Mouse (Mus musculus): Measurements from ENCODE around the gene Slc22a13. TPM values are rescaled to one million over a fixed set of nuclear protein-coding genes. Genes with fewer than 3 reads are reported as not detected.

The Slc22a13 gene
- polyA plus RNA-seq, 1 experiment: 156 TPM

- Histone ChIP-seq H3K27ac (ENCODE audit: insufficient read depth, low read depth, low read length) (peak overlapping the region; percentile 72), H3K36me3 (ENCODE audit: control insufficient read depth, insufficient read depth, low read length) (no peaks in the 10 kb centered on the region), H3K4me3 (ENCODE audit: insufficient read depth, low read depth, low read length) (no peak overlapping the region), H3K27me3 (replicated peaks; ENCODE audit: control insufficient read depth, insufficient read depth, low read length) (no peaks in the 10 kb centered on the region), H3K4me1 (ENCODE audit: control insufficient read depth, insufficient read depth, low read length) (peaks cover 16% of the 10 kb centered on the region)
- no peak; the same call in 1 of the 2 replicates for TF ChIP-seq CTCF (conservative IDR thresholded peaks at IDR 0.05; ENCODE audit: insufficient read depth, insufficient read length, low read depth, low read length)
- no peak for TF ChIP-seq POLR2A (IDR thresholded peaks at IDR 0.05; ENCODE audit: low read depth, low read length)
- peak; percentile 92 for DNase-seq
- WGBS: 64% methylated on average over 6 of the region's 6 CpGs
These were observed 43.4 kb downstream of the Slc22a13 start for GRCm38 (mm10) chr9:119165548-119165947.

GRCm38 (mm10) chr9:119164743-119165142, 44.2 kb downstream of the Slc22a13 start:
- TF ChIP-seq CTCF (conservative IDR thresholded peaks at IDR 0.05; ENCODE audit: insufficient read depth, insufficient read length, low read depth, low read length) (no peak), POLR2A (IDR thresholded peaks at IDR 0.05; ENCODE audit: low read depth, low read length) (no peak)
- peak; percentile 86 for DNase-seq
- Histone ChIP-seq H3K36me3 (ENCODE audit: control insufficient read depth, insufficient read depth, low read length) (no peaks in the 10 kb centered on the region), H3K4me1 (ENCODE audit: control insufficient read depth, insufficient read depth, low read length) (peaks cover 23% of the 10 kb centered on the region), H3K4me3 (ENCODE audit: insufficient read depth, low read depth, low read length) (no peak overlapping the region), H3K27ac (ENCODE audit: insufficient read depth, low read depth, low read length) (peak overlapping the region; percentile 72), H3K27me3 (replicated peaks; ENCODE audit: control insufficient read depth, insufficient read depth, low read length) (no peaks in the 10 kb centered on the region)
- 61% methylated on average over 7 of the region's 7 CpGs for WGBS

- H3K27ac ChIP-seq (ENCODE audit: insufficient read depth, low read depth, low read length): peak overlapping the region; percentile 91
- 57% methylated on average over 3 of the region's 3 CpGs for WGBS
- H3K36me3 ChIP-seq (ENCODE audit: control insufficient read depth, insufficient read depth, low read length): no peaks in the 10 kb centered on the region
- H3K4me3 ChIP-seq (ENCODE audit: insufficient read depth, low read depth, low read length): no peak overlapping the region
- H3K27me3 ChIP-seq (replicated peaks; ENCODE audit: control insufficient read depth, insufficient read depth, low read length): no peaks in the 10 kb centered on the region
- H3K4me1 ChIP-seq (ENCODE audit: control insufficient read depth, insufficient read depth, low read length): peaks cover 29% of the 10 kb centered on the region
- peak; percentile 96 for DNase-seq
- no peak for TF ChIP-seq POLR2A (IDR thresholded peaks at IDR 0.05; ENCODE audit: low read depth, low read length)
- no peak for TF ChIP-seq CTCF (conservative IDR thresholded peaks at IDR 0.05; ENCODE audit: insufficient read depth, insufficient read length, low read depth, low read length)
These were observed 48.2 kb downstream of the Slc22a13 start for GRCm38 (mm10) chr9:119160689-119161088.

- no peak for DNase-seq
- Histone ChIP-seq H3K36me3 (ENCODE audit: control insufficient read depth, insufficient read depth, low read length) (no peaks in the 10 kb centered on the region), H3K4me1 (ENCODE audit: control insufficient read depth, insufficient read depth, low read length) (peaks cover 23% of the 10 kb centered on the region; the same call in 1 of the 2 replicates), H3K27ac (ENCODE audit: insufficient read depth, low read depth, low read length) (no peak within 1 kb of the TSS), H3K4me3 (ENCODE audit: insufficient read depth, low read depth, low read length) (no peak within 1 kb of the TSS), H3K27me3 (replicated peaks; ENCODE audit: control insufficient read depth, insufficient read depth, low read length) (no peaks in the 10 kb centered on the region)
- TF ChIP-seq POLR2A (IDR thresholded peaks at IDR 0.05; ENCODE audit: low read depth, low read length) (no peak), CTCF (conservative IDR thresholded peaks at IDR 0.05; ENCODE audit: insufficient read depth, insufficient read length, low read depth, low read length) (no peak)
- 60% methylated on average over 4 of the region's 4 CpGs for WGBS
These were observed 50.0 kb downstream of the Slc22a13 start, which contains the start of gene Gm47289 for GRCm38 (mm10) chr9:119158861-119159260. Gene Gm47289, plus strand, starts transcription at chr9:119159161.

GRCm38 (mm10) chr9:119156278-119157201, 52.4 kb downstream of the Slc22a13 start, which contains the start of gene Acaa1b:
Gene Acaa1b, minus strand, starts transcription at chr9:119157093.
- Histone ChIP-seq H3K4me3 (ENCODE audit: insufficient read depth, low read depth, low read length) (peak within 1 kb of the TSS; percentile 63), H3K27ac (ENCODE audit: insufficient read depth, low read depth, low read length) (peak within 1 kb of the TSS; percentile 61), H3K36me3 (ENCODE audit: control insufficient read depth, insufficient read depth, low read length) (no peaks in the 10 kb centered on the region), H3K4me1 (ENCODE audit: control insufficient read depth, insufficient read depth, low read length) (peaks cover 23% of the 10 kb centered on the region; the same call in 1 of the 2 replicates), H3K27me3 (replicated peaks; ENCODE audit: control insufficient read depth, insufficient read depth, low read length) (no peaks in the 10 kb centered on the region)
- peak; percentile 72 for TF ChIP-seq CTCF (conservative IDR thresholded peaks at IDR 0.05; ENCODE audit: insufficient read depth, insufficient read length, low read depth, low read length)
- peak; percentile 26 for TF ChIP-seq POLR2A (IDR thresholded peaks at IDR 0.05; ENCODE audit: low read depth, low read length)
- 2% methylated on average over 65 of the region's 65 CpGs for WGBS
- DNase-seq: peak; percentile 93

GRCm38 (mm10) chr9:119155826-119156225, 53.1 kb downstream of the Slc22a13 start:
- TF ChIP-seq CTCF (conservative IDR thresholded peaks at IDR 0.05; ENCODE audit: insufficient read depth, insufficient read length, low read depth, low read length): no peak
- no peak for TF ChIP-seq POLR2A (IDR thresholded peaks at IDR 0.05; ENCODE audit: low read depth, low read length)
- DNase-seq: peak; percentile 56
- H3K27me3 ChIP-seq (replicated peaks; ENCODE audit: control insufficient read depth, insufficient read depth, low read length): no peaks in the 10 kb centered on the region
- peaks cover 19% of the 10 kb centered on the region; the same call in 1 of the 2 replicates for H3K4me1 ChIP-seq (ENCODE audit: control insufficient read depth, insufficient read depth, low read length)
- peak overlapping the region; percentile 63 for H3K4me3 ChIP-seq (ENCODE audit: insufficient read depth, low read depth, low read length)
- 37% methylated on average over 7 of the region's 7 CpGs for WGBS
- H3K36me3 ChIP-seq (ENCODE audit: control insufficient read depth, insufficient read depth, low read length): no peaks in the 10 kb centered on the region
- H3K27ac ChIP-seq (ENCODE audit: insufficient read depth, low read depth, low read length): peak overlapping the region; percentile 61

- H3K27ac ChIP-seq (ENCODE audit: insufficient read depth, low read depth, low read length): peak overlapping the region; percentile 61
- DNase-seq: peak; percentile 89
- H3K4me1 ChIP-seq (ENCODE audit: control insufficient read depth, insufficient read depth, low read length): peaks cover 17% of the 10 kb centered on the region; the same call in 1 of the 2 replicates
- H3K36me3 ChIP-seq (ENCODE audit: control insufficient read depth, insufficient read depth, low read length): no peaks in the 10 kb centered on the region
- H3K4me3 ChIP-seq (ENCODE audit: insufficient read depth, low read depth, low read length): peak overlapping the region; percentile 63; the same call in 1 of the 2 replicates
- no peaks in the 10 kb centered on the region for H3K27me3 ChIP-seq (replicated peaks; ENCODE audit: control insufficient read depth, insufficient read depth, low read length)
- TF ChIP-seq CTCF (conservative IDR thresholded peaks at IDR 0.05; ENCODE audit: insufficient read depth, insufficient read length, low read depth, low read length): no peak
- no peak for TF ChIP-seq POLR2A (IDR thresholded peaks at IDR 0.05; ENCODE audit: low read depth, low read length)
- WGBS: 56% methylated on average over 8 of the region's 8 CpGs
These were observed 53.5 kb downstream of the Slc22a13 start for GRCm38 (mm10) chr9:119155416-119155815.

Measured in kidney, adult 2 months (tissue).